Mouse (Mus musculus): Measurements from ENCODE around the gene Commd1. TPM values are rescaled to one million over a fixed set of nuclear protein-coding genes. Genes with fewer than 3 reads are reported as not detected.
A peak's percentile ranks its signal among the peaks of the same experiment; 100 is the strongest.

Gene Commd1
- total RNA-seq, 1 experiment from 2014 or later = 52.9 TPM

- peak; percentile 55; the same call in 1 of the 2 replicates for ATAC-seq (replicated peaks; ENCODE audit: low read depth, poor library complexity, severe bottlenecking)
Measured at GRCm38 (mm10) chr11:22897127-22897526, 85.1 kb downstream of the Commd1 start.

- ATAC-seq (replicated peaks; ENCODE audit: low read depth, poor library complexity, severe bottlenecking) = no peak
Measured at GRCm38 (mm10) chr11:22893075-22893474, 89.1 kb downstream of the Commd1 start.

- no peak for ATAC-seq (replicated peaks; ENCODE audit: low read depth, poor library complexity, severe bottlenecking)
Measured at GRCm38 (mm10) chr11:22892466-22892865, 89.7 kb downstream of the Commd1 start.

DNA sequence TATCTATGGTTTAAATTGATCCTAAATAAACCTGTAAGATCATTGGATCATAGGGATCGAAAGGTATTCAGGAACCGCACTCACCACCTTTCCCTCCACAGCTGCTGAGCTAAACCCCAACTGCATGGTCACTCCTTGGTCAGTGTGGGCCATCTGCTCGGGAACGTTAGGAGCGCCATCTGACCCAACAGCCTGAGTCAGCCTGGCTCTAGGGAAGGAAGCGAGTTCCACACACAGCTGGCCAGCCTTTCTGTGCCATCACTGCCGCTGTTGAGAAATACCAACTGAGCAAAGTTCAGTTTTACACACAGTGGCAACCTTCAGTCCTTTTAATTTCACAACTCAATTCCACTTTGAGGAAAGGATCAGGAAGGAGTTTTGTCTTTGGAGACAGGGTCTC lies 90.3 kb downstream of the Commd1 start:
- peak; percentile 62 for ATAC-seq (replicated peaks; ENCODE audit: low read depth, poor library complexity, severe bottlenecking)

DNA sequence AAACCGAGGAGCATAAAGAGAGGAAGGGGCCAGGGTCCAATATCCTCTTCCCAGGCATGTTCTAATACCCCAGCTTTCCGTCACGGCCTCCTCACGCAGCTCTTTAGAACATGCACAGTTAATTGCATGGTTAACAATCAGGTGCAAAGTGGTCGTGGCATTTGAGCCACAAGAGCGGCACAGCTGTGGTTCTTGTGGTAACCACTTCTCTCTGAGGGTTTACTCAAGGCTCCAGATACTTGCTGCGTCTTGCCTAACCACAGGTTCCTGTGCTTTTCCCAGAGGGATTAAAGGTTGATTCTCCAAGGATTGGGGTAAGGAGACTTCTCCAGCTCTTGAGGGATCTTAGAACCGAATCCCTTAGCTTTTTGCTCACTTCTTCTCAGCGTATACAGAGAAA lies 90.9 kb downstream of the Commd1 start:
- peak; percentile 69 for ATAC-seq (replicated peaks; ENCODE audit: low read depth, poor library complexity, severe bottlenecking)

- ATAC-seq (replicated peaks; ENCODE audit: low read depth, poor library complexity, severe bottlenecking) = no peak
Measured at GRCm38 (mm10) chr11:22889224-22889623, 93.0 kb downstream of the Commd1 start.

DNA sequence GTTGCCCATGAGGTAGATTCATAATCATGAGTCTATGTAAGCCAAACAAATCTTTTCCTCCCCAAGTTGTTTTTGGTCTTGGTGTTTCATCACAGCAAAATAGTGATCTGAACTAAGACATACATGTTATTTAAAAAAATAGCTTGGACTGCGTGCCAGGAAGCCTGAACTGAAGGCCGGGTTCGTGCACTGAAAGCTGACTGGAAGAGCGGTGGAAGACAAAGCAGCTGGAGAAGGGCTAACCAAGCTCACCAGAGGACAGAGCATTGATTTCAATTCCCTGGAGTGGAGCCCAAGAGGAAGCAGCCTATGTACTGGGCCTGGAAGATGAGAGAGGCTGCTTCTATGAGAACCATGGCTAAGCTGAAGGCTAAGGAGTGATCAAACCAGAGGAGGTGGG lies 95.2 kb downstream of the Commd1 start:
- no peak for ATAC-seq (replicated peaks; ENCODE audit: low read depth, poor library complexity, severe bottlenecking)

GRCm38 (mm10) chr11:22885350-22885749 lies 96.8 kb downstream of the Commd1 start:
- no peak for ATAC-seq (replicated peaks; ENCODE audit: low read depth, poor library complexity, severe bottlenecking)

GRCm38 (mm10) chr11:22883676-22884075 lies 98.5 kb downstream of the Commd1 start:
- no peak for ATAC-seq (replicated peaks; ENCODE audit: low read depth, poor library complexity, severe bottlenecking)

DNA sequence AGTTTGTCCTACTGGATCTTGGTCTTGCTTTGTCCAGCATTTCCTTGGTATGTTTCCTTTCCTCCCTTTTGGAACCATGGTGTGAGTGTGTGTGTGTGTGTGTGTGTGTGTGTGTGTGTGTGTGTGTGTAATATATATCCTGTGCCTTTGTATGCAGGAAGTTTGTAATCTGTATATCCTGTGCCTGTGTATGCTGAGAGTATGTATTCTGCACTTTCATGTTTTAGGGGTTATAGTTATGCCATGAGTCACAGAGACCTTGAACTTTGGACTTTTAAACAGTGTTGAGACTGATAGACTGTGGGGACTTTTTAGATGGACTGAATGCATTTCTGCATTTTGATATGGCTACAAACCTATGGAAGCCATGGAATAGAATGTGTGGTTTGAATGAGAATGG lies 99.3 kb downstream of the Commd1 start:
- no peak for ATAC-seq (replicated peaks; ENCODE audit: low read depth, poor library complexity, severe bottlenecking)

GRCm38 (mm10) chr11:22880383-22881172 lies 101.6 kb downstream of the Commd1 start:
- ATAC-seq (replicated peaks; ENCODE audit: low read depth, poor library complexity, severe bottlenecking) = no peak

GRCm38 (mm10) chr11:22879645-22880044 lies 102.5 kb downstream of the Commd1 start:
- ATAC-seq (replicated peaks; ENCODE audit: low read depth, poor library complexity, severe bottlenecking) = no peak

- peak; percentile 62 for ATAC-seq (replicated peaks; ENCODE audit: low read depth, poor library complexity, severe bottlenecking)
Measured at GRCm38 (mm10) chr11:22876680-22877330, 105.4 kb downstream of the Commd1 start.

DNA sequence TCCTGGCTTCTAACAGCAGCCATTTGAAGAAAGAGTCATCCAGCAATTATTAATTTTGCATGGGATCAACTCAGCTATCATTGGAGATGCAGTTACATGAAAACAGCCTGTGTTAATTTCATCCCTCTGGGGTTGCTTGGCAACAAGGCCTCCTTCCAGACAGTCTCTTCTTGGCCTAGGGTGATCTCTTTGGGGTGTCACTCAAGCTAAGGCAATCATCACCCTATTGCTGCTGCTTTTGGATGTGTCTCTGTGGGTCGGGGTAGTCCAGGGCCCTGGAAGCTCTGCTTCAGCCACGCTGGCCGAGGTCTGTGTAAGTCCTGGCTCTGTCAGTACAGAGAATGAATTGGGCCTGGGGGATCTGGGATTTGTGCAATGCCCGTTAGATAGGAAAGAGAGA lies 106.9 kb downstream of the Commd1 start:
- ATAC-seq (replicated peaks; ENCODE audit: low read depth, poor library complexity, severe bottlenecking) = no peak

GRCm38 (mm10) chr11:22874747-22875146 lies 107.4 kb downstream of the Commd1 start:
- no peak for ATAC-seq (replicated peaks; ENCODE audit: low read depth, poor library complexity, severe bottlenecking)

GRCm38 (mm10) chr11:22873383-22873782 lies 108.8 kb downstream of the Commd1 start:
- ATAC-seq (replicated peaks; ENCODE audit: low read depth, poor library complexity, severe bottlenecking) = no peak

DNA sequence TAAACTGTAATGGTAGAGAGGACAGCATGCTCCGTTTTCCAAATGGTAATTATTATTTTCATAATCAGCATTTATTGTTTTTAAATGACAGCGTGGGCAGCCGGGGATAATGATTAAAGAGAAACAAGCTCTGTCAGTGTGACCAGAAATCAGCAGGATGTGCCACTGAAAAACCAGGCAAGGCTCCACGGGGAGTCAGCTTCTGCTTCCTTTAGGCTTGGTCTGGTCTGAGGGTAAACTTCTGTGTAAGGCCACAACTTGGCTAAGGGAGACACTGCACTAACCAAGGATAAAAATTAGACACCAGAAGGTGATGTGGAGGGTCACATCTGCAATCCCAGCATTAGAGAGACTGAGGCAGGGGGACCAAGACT lies 109.9 kb downstream of the Commd1 start:
- no peak; the same call in 1 of the 2 replicates for ATAC-seq (replicated peaks; ENCODE audit: low read depth, poor library complexity, severe bottlenecking)

- ATAC-seq (replicated peaks; ENCODE audit: low read depth, poor library complexity, severe bottlenecking) = peak; percentile 75
Measured at GRCm38 (mm10) chr11:22871628-22872306, 110.4 kb downstream of the Commd1 start.

DNA sequence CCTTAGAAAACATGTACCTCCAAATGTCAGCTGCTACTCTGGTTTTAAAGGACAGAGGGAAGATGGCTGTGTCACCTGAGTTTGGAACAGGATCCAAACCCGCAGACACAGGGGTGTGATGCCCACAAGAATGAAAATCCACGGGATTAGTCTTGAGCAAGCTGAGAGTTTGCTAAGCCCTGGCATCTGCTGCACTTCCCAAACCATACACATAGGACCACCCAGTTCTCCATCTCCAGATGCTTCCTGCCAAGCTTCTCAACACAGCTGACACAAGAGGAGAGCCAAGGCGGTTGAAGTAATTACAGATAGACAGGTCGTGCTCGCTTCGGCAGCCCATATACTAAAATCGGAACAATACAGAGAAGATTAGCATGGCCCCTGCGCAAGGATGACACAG lies 113.6 kb downstream of the Commd1 start:
- ATAC-seq (replicated peaks; ENCODE audit: low read depth, poor library complexity, severe bottlenecking) = no peak

DNA sequence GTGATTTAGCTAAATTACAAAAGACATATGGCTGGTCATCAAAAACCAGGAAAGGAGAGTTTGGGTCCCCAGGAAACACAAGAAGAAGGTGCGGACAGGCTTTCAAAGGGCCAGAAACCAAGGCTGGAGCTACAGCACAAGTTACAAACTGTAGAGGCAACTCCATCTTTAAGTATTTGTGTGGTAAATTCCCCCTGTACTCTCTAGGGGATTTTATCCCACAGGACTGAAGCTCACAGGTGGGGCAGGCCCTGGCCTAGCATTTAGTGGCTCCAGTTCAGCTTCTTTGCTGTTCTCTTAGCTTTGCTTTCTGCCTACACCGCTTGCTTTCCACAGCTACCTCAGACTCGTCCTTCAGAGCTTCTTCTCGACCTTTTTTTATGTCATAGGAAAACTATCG lies 114.5 kb downstream of the Commd1 start:
- ATAC-seq (replicated peaks; ENCODE audit: low read depth, poor library complexity, severe bottlenecking) = no peak

DNA sequence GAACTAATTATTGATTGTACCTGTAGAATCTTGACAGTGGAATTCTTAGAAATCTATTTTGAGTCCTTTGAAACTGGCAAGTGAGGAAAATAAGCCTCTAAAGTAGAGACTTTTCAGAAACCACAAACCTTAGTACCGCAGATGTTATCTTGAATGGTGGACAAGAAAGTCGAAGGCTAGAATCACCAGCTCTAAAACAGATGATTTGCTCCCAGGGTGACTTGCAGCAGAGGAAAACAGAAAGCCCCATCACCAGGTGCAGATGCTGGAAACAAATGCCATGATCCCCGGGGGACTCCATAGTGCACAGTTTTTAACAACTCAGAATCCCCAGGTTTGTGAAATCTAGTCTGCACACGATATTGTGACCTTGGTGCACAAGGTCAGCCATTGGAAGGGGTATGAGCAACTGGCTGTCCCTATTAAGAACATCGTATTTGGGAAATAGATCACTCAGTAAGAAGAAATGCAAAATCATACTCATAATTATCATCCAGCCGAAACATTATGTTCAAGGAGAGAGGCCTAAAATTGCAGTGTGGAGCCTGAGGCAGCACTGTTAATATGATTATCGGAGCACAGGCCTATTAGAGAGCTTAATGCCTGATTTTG lies 116.4 kb downstream of the Commd1 start:
- ATAC-seq (replicated peaks; ENCODE audit: low read depth, poor library complexity, severe bottlenecking) = 0 out of 2 replicates have a peak, but pooled peaks have one; percentile 24
